Mouse (Mus musculus) testis, adult 2 months (tissue): ENCODE measurements around the gene Gpr45.

Experiments used
- CTCF ChIP-seq: fragments of 200-500 bp; IDR thresholded peaks from 2 replicates; pipeline ENCODE4 v1.5.1; 2012; ENCODE audit warnings: low read depth, mild to moderate bottlenecking, inconsistent platforms, low read length, moderate library complexity; ENCODE audit not compliant: control insufficient read depth, insufficient read depth, insufficient replicate concordance
- POLR2A ChIP-seq: fragments of 200-500 bp; IDR thresholded peaks from 2 replicates; pipeline ENCODE4 v1.6.1; 2012; ENCODE audit warnings: low read depth, mild to moderate bottlenecking, inconsistent platforms, low read length, moderate library complexity; ENCODE audit not compliant: control insufficient read depth

DNA sequence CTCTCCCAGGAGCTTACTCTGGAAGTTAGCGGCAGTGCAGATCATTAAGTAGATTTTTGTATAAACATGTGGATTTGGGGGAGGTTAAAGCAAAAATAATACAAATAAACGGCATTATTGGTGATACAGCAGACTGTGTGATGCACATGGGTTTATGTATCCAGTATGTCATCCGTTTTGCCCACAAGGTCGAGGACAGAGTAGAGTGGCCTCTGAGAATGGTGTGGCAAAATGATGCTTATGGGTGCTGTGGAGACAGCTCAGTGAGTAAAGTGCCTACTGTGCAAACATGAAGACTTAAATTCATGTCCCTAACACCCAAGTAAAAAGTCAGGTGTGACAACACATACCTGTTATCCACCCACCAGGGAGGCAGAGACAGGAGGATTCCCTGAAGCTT lies 53.9 kb downstream of the Gpr45 start:
- TF ChIP-seq CTCF = no peak
- no peak for TF ChIP-seq POLR2A
